Mouse (Mus musculus) heart, adult 18-20 months (tissue): ENCODE results near the gene Arfrp1. TPM values are rescaled to one million over a fixed set of nuclear protein-coding genes. Genes with fewer than 3 reads are reported as not detected.

ENCODE experiments used
- total RNA-seq, 2 experiments: library from RNA; stranded (reverse); gene quantifications; 2 replicates each; pipeline ENCODE4 v1.2.3; 2021

The Arfrp1 gene
- total RNA-seq, 2 experiments from 2014 or later: 50.7 to 65.7 TPM

Other genes with a start within 250 kb of the Arfrp1 start
- under 1 TPM in 1 of 2 experiments, not detected in 1; 0.03 TPM for gene Kcnq2, start 230.1 kb downstream of the Arfrp1 start, total RNA-seq
- gene Eef1a2, start 208.4 kb downstream of the Arfrp1 start, total RNA-seq: 1,000 to 10,000 TPM; 1,477 to 1,557 TPM
- gene Ppdpf, start 178.2 kb downstream of the Arfrp1 start, total RNA-seq: 10 to 100 TPM; 47.6 to 56.8 TPM
- under 1 TPM in 1 of 2 experiments, not detected in 1; 0.08 TPM for gene Ptk6, start 162.6 kb downstream of the Arfrp1 start, total RNA-seq
- gene Srms, start 152.2 kb downstream of the Arfrp1 start, total RNA-seq: under 1 TPM; 0.35 to 0.44 TPM
- gene Fndc11, start 145.4 kb downstream of the Arfrp1 start, total RNA-seq: not detected
- gene Helz2, start 123.4 kb downstream of the Arfrp1 start, total RNA-seq: 10 to 100 TPM in 1 of 2 experiments, 1 to 10 TPM in 1; 8.4 to 11.1 TPM
- gene Gmeb2, start 77.4 kb downstream of the Arfrp1 start, total RNA-seq: 1 to 10 TPM; 8.9 to 9.5 TPM
- under 1 TPM in 1 of 2 experiments, not detected in 1; 0.41 TPM for gene Stmn3, start 50.9 kb downstream of the Arfrp1 start, total RNA-seq
- gene Rtel1, start 45.7 kb downstream of the Arfrp1 start, total RNA-seq: 10 to 100 TPM in 1 of 2 experiments, 1 to 10 TPM in 1; 7.2 to 11.3 TPM
- 10 to 100 TPM; 15.3 to 18.0 TPM for gene Zgpat, start 476 bp downstream of the Arfrp1 start, total RNA-seq
- 1 to 10 TPM; 3.3 to 6.3 TPM for gene Lime1, start 14.7 kb upstream of the Arfrp1 start, total RNA-seq
- gene Zbtb46, start 94.0 kb upstream of the Arfrp1 start, total RNA-seq: 10 to 100 TPM in 1 of 2 experiments, 1 to 10 TPM in 1; 9.4 to 11.2 TPM
- not detected for gene Abhd16b, start 127.8 kb upstream of the Arfrp1 start, total RNA-seq
- 10 to 100 TPM; 63.9 to 65.2 TPM for gene Tpd52l2, start 131.7 kb upstream of the Arfrp1 start, total RNA-seq
- 10 to 100 TPM; 59.0 to 64.0 TPM for gene Dnajc5, start 155.1 kb upstream of the Arfrp1 start, total RNA-seq
- 10 to 100 TPM; 32.5 to 34.1 TPM for gene Uckl1, start 219.5 kb upstream of the Arfrp1 start, total RNA-seq
- 10 to 100 TPM; 35.9 to 37.7 TPM for gene Prpf6, start 226.5 kb upstream of the Arfrp1 start, total RNA-seq
- gene Zfp512b, start 227.4 kb upstream of the Arfrp1 start, total RNA-seq: 10 to 100 TPM in 1 of 2 experiments, 1 to 10 TPM in 1; 9.7 to 10.8 TPM
- 1 to 10 TPM; 1.6 to 2.3 TPM for gene Samd10, start 233.8 kb upstream of the Arfrp1 start, total RNA-seq